Mouse (Mus musculus): ENCODE results near the gene Exoc8.

DNA sequence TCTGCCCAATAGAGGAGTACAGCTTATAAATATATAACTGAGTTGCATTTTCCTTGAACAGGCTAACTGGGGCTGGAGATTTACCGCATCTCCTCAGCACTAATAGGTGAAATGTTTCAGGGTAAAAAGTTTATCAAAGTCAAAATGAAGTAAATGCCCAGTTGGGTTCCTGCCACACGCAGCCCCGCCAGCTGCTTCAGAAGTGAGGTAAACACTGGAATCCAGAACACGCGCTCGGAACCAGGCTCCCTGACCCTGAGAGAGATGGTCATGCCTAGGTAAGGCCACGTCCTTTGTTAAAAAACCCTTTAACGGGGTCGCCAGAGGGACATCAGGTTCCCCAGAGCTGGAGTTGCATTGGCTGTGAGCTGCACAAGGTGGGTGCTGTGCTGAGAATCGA is 39.2 kb upstream of the Exoc8 start:
- TF ChIP-seq GATA1 (IDR thresholded peaks at IDR 0.05; ENCODE audit: low read length) = no peak
- TF ChIP-seq TAL1 (IDR thresholded peaks at IDR 0.05; ENCODE audit: low read length) = no peak

Data from erythroblast, embryonic 14.5 days (primary cell).